Mouse (Mus musculus): Measurements from ENCODE around the gene Wfdc1.

Wfdc1 gene

GRCm38 (mm10) chr8:119694696-119695095, 28.5 kb downstream of the Wfdc1 start:
- no peak for DNase-seq

DNA sequence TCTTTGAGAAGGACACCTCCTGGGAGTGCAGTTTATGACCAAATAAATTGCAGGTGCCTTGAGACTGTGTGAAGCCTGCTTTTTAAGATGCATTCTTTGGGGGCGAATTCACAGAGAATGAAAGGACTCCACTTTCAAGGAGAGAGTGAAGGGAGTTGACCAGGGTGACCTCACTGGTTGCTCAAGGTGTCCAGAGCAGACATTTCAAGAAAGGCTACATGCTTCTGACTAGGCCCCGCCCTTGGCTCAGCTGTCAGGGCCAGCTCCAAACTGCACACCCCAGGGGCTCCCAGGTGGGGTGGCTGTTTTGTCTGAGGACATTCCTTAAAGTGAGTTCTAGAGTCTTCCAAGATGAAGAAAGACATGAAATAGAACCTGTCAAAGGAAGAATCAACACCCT, 31.0 kb downstream of the Wfdc1 start:
- DNase-seq, result no peak

- DNase-seq, result no peak
Observed at GRCm38 (mm10) chr8:119698960-119699359, 32.8 kb downstream of the Wfdc1 start.

GRCm38 (mm10) chr8:119699549-119700134, 33.5 kb downstream of the Wfdc1 start, which contains the start of gene Atp2c2:
Gene Atp2c2, plus strand, starts transcription at chr8:119700009.
- DNase-seq, result no peak

DNA sequence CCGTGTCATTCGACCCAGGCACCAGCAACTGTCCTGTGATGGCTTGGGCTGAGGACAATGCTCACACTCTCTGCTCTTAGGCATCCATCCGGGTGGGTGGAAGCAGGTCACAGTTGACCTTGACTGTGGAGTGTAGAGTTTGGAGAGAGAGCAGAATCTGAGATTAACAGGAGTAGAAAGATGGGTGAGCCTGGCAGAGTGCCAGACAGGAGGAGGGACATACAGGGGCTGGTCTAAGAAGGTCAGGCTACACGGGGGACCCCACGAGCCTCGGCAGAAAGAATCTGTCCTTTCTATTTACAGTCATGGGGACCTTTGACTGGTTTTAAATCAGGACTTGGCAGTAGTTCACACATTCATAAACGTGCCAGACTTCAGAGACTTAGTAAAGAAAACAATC, 36.8 kb downstream of the Wfdc1 start:
- DNase-seq, result no peak

- DNase-seq, result no peak
Observed at GRCm38 (mm10) chr8:119707146-119707545, 41.0 kb downstream of the Wfdc1 start.

- no peak for DNase-seq
Observed at GRCm38 (mm10) chr8:119708471-119708870, 42.3 kb downstream of the Wfdc1 start.

DNA sequence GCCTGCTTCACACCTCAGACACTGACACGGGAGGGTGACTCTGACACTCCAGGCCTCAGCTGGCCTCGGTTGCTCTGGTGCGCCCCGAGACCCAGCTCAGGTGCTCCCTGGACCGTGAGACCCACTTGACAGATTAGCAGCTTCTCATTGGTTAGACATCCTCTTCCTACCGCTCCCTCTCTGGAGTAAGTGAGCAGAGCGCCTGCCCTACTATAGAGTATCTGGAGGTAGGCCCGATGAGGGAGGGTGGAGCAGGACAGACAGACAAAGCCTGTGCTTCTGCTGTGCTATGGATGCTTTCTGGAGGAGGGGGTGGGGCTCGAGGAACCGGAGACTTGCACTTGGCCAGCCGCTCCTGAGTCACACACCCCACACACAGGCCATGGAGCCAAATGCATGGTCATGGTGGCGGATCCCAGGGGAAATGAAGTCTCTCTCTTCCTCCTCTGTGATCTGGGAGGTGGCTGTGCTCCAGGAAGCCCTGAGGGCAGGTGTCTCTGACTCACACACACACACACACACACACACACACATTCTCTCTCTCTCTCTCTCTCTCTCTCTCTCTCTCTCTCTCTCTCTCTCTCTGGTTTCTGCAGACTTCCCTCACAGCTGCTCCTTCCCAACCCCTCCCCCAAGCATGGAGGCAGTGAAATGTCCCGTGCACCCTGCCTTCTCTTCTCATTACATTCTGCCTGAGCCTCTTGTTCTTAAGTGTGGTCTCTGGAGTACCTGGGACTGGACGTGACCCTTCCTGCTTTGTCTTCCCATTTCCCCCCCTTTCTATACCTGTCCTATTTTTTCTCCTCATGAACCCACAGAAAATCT, 42.9 kb downstream of the Wfdc1 start:
- no peak for DNase-seq

DNA sequence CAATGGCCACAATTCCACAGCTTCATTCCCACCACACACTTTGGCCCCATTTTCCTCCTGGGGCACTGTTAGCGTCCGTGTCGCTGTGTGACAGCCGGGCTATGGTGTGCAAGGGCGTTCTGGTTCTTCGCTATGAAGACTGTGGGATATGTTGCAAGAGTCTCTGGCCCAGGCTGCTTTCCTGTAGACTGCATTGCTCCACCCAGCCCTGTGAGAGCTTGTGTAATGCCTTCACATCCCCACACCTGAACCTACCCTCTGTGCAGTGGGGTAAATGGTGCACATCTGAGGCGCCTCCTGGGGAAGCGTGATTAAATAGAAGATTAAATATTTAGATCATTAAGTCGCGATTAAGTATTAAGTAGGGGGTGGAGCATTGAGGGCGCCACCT, 43.5 kb downstream of the Wfdc1 start:
- DNase-seq, result no peak

DNA sequence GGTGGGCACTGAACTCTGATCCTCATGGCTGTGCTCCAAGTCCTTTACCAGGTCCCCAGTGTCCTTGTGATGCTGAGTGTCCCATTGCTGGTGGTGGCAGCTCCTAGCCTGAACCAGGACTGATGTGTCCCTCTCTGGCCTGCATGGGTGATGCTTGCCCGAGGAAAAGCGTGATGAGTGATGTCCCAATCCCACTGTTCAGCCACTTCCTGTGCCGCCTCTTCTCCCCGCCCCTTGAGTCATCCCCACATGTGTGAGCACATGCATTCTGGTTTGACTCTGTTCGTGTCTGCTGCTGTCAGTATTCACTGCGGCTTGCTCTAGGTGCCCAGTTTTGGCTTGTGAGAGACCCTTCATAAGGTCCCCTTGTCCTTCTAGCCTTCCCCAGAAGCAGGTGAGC, 46.1 kb downstream of the Wfdc1 start:
- no peak for DNase-seq

DNA sequence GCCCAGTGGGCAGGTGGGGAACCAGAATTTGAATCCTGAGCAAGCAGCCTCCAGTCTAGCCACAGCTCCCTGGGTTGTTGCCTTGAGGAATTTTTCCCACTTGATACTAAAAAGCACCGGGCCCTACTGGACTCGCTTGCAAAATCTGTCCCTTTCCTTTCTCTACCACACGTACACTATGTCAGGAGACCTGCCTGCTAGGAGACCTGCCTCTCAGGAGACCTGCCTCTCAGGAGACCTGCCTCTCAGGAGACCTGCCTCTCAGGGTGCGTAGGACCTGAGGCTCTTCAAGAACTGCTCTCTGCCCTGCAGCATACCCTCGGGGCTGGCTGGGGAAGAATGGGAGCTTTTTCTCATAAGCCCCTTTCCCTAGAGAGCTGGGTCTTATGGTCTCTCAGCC, 47.3 kb downstream of the Wfdc1 start:
- DNase-seq, result no peak

DNA sequence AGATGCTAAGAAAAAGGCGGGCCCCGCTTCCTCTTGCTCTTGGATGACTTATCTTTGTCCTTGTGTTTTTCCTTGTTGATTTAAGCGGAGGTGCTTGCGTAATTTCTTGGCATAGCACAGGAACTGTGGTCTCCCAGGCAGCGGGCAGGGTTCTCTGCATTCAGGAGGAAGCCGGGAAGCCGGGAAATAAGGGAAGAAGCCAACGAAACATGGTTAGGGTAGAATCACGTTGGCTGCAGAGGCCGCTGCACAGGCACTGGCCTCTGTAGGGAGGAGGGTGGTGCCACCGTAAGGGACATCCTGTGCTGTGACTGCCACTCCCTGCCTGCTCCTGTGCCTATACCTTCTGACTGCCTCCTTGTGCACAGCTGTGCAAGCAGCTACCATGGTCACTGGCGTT, 49.1 kb downstream of the Wfdc1 start:
- no peak for DNase-seq

DNA sequence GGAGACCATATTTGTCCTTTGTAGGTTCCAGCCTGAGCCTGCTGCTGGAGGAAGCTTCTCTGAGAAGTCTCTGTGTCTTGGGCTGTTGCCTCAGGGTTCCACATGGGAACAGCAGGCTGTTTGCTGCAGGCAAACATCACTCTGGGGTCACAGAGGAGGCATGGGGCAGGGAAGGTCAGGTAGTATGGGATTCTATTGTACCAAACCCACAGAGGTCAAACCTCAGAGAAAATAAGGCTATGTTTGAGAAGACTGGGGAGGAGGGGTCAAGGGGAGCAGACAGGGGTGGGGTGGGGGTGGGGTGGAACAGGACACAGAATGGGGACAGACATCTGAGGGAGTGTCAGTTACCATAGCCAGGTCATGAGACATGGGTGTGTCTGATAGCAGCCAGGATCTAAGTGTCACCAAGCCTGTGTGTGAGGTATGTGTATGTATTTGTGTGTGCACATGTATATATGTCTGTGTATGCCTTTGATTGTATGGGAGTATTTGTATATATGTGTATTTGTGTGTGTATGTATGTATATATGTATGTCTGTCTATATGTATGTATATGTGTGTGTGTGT, 50.6 kb downstream of the Wfdc1 start:
- no peak for DNase-seq

- DNase-seq, result no peak
Observed at GRCm38 (mm10) chr8:119717765-119718164, 51.6 kb downstream of the Wfdc1 start.

DNA sequence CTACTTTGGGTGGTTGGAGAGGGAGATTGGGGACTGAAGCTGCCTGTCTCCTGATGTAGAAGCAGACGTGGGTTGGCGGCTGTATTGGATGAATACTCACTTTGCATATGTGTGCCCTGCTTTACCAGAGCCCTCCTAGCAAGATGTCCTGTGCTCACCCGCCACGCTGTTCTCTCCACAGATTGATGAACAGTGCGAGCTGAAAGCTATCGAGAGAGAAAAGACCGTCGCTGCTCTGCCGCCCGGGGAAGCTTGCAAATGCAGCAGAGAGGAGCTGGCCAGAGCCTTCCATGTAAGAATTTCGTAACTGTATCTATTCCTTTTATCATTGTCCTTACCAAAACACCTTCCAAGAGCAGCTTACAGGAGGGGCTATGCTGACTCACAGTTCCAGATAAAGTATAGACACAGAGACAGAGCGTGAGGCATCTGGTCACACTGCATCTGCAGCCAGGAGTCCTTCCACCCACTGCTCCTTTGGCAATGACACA, 52.9 kb downstream of the Wfdc1 start:
- DNase-seq, result peak; percentile 64

DNA sequence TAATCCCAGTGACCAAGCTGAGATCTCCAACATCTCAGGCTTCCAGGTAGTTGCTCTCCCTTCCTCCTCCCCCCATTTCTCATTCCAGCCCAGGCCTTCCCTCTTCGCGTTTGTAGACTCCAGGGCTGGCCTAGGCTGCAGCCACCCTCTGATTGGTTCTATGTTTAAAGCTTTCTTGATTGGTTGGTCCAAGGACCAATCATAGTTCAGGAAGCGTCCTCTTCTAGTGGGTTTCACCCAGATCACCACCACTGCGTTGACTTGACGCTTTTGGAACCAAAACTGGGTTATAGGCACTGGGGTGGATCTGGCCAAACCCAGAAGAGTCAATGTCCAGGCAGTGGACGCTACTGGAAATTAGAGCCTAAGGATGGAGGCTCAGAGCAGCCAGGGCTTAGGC, 56.2 kb downstream of the Wfdc1 start:
- DNase-seq, result no peak

DNA sequence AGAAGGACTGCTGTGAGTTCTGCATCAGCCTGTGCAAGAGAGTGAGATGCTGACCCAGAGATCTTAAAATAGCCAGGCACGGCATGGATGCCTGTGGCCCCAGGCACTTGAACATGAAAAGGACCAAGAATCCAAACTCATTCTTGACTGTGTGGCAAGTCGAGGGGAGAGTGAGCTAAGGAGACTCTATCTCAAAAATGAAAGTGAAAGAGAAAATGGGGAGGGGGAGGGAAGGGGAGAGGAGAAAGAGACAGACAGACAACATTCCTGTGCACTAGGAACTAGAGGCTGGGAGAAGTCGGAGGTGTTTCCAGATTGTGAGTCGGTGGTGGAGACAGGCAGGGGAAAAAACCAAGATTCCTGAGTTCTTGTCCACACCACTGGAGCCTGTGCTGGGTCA, 57.5 kb downstream of the Wfdc1 start:
- DNase-seq, result no peak

DNA sequence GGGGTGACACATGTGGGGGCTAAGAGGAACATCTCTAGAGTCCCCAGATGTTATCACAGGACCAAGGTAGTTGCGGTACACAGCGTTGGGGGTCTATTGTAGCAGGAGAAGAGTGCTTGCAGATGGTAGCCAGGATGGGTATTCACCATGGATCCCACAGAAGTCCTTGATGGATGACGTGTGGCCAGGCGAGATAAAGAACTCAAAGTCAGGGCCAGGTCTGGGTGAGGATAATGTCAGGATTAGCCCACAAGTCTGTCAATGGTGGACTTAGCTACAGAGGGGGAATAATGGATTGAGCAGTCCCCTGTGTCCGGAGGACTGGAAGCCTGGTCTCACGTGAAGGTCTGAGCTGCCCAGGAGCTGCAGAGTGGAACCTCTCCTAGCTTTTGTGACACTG, 58.4 kb downstream of the Wfdc1 start:
- DNase-seq, result no peak

DNA sequence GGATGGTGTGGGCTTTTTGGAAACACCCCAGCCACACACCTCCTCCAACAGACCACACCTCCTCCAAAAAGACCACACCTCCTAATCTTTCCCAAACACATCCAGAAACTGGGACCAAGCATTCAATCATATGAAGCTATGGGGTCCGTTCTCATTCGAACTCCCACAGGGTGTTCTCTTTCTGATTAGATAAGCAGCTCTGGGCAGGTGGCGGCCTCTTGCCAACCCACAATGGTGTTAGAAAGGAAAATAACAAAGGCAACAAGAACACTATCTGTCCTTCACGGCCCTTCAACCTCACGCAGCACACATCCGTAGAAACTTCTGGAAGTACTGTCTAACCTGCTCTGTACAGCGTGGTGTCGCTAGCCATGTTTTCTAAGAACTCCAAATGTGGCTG, 60.9 kb downstream of the Wfdc1 start:
- no peak for DNase-seq

DNA sequence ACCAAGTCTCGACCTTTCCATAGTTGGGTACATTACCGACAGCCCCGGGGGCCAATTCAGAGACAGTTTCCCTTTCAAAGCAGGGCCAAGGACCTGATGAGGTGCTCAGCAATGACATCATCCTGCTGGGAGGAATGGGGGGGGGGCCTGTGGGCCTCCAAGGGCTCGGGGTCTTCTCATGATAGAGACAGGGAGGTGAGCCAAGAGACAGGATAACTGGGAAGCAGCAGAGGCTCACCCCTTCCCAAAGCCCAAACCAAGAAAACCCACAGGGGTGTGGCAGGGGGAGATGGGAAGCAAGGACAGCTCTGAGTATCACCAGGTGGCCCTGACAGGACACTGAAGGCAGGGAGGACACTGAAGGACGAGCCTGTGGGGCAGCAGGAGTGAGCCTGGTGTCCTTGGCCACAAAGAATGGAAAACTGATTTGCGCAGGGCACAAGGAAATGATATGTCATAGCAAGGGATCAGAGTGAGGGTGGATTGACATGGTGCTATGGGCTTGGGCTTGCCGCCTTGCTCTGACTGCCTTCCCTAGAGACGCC, 62.3 kb downstream of the Wfdc1 start:
- DNase-seq, result no peak

- DNase-seq, result no peak
Observed at GRCm38 (mm10) chr8:119732072-119732471, 65.9 kb downstream of the Wfdc1 start.

GRCm38 (mm10) chr8:119736348-119736917, 70.3 kb downstream of the Wfdc1 start:
- DNase-seq, result no peak

DNA sequence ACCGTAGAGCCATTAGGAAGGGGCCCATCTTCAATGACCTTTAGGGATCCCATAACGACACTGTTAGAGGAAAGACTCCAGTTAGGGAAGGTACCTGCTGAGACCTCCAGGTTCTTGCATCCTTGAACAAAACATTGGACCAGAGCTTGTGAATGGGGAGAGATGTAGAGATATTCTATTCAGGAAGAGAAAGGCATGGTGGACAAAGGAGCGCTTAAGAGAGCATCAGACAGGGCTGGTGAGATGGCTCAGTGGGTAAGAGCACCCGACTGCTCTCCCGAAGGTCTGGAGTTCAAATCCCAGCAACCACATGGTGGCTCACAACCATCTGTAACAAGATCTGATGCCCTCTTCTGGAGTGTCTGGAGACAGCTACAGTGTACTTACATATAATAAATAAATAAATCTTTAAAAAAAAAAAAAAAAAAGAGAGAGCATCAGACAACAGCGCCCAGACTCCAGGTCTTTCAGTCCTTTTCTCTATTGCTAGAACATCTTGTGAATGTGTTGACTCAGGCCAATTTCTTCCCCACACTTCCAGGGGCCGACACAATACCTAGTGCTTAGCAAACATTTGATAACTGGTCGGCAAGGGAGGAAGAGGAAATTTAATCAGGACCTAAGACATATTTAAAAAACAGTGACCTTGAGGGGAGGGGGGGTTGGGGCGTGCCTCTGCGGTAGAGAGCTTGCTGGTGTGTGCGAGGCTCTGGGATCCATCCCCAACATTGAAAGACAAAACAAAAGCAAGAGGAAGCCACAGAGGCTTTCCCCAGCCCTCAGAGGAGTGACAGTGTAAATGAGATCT, 71.1 kb downstream of the Wfdc1 start:
- DNase-seq, result no peak

Measured in layer of hippocampus, adult 9-11 months (tissue).